Mouse (Mus musculus): ENCODE results near the gene Cyp26b1. TPM values are rescaled to one million over a fixed set of nuclear protein-coding genes. Genes with fewer than 3 reads are reported as not detected.

Cyp26b1 gene
- 0.46 and 0.50 TPM in 2 replicates for polyA plus RNA-seq (2015; fragmentation: Nextera tagmentation; extraction: Ambion mirVana)

- ATAC-seq = no peak
- no peaks in the 10 kb centered on the region for H3K36me3 ChIP-seq (ENCODE audit: control insufficient read depth, insufficient read depth)
- H3K4me1 ChIP-seq (replicated peaks; ENCODE audit: control insufficient read depth, insufficient read depth, low read length) = no peaks in the 10 kb centered on the region
- WGBS = 89% methylated on average over 10 of the region's 10 CpGs
- H3K4me3 ChIP-seq (ENCODE audit: low read depth, low read length) = no peak within 1 kb of the TSS
- H3K9me3 ChIP-seq (ENCODE audit: control insufficient read depth) = no peaks in the 10 kb centered on the region
- no peak within 1 kb of the TSS for H3K4me2 ChIP-seq (replicated peaks; ENCODE audit: low read depth)
- no peak within 1 kb of the TSS for H3K27ac ChIP-seq (ENCODE audit: low read depth, low read length)
- peaks cover 15% of the 10 kb centered on the region for H3K27me3 ChIP-seq (replicated peaks; ENCODE audit: control insufficient read depth, insufficient read depth, low read length)
- no peak within 1 kb of the TSS for H3K9ac ChIP-seq (ENCODE audit: low read depth, low read length)
- TF ChIP-seq CTCF (IDR thresholded peaks at IDR 0.05; ENCODE audit: low read depth) = no peak
These were observed at the start of gene Cyp26b1 for GRCm38 (mm10) chr6:84593693-84594092. Gene Cyp26b1 (minus strand): TSS chr6:84593908.

GRCm38 (mm10) chr6:84641062-84641431, 47.3 kb upstream of the Cyp26b1 start:
- no peak overlapping the region for H3K27ac ChIP-seq (ENCODE audit: low read depth, low read length)
- ATAC-seq = peak; percentile 36
- no peak overlapping the region for H3K4me3 ChIP-seq (ENCODE audit: low read depth, low read length)
- TF ChIP-seq CTCF (IDR thresholded peaks at IDR 0.05; ENCODE audit: low read depth) = no peak
- 27% methylated on average over 4 of the region's 4 CpGs for WGBS
- no peaks in the 10 kb centered on the region for H3K36me3 ChIP-seq (ENCODE audit: control insufficient read depth, insufficient read depth)
- no peaks in the 10 kb centered on the region for H3K9me3 ChIP-seq (ENCODE audit: control insufficient read depth)
- H3K9ac ChIP-seq (ENCODE audit: low read depth, low read length) = no peak overlapping the region
- peak overlapping the region; percentile 28; the same call in 1 of the 2 replicates for H3K4me2 ChIP-seq (replicated peaks; ENCODE audit: low read depth)
- H3K4me1 ChIP-seq (replicated peaks; ENCODE audit: control insufficient read depth, insufficient read depth, low read length) = peaks cover 26% of the 10 kb centered on the region
- no peaks in the 10 kb centered on the region for H3K27me3 ChIP-seq (replicated peaks; ENCODE audit: control insufficient read depth, insufficient read depth, low read length)

- peaks cover 26% of the 10 kb centered on the region for H3K4me1 ChIP-seq (replicated peaks; ENCODE audit: control insufficient read depth, insufficient read depth, low read length)
- H3K4me2 ChIP-seq (replicated peaks; ENCODE audit: low read depth) = peak overlapping the region; percentile 28; the same call in 1 of the 2 replicates
- peak; percentile 74 for ATAC-seq
- H3K27ac ChIP-seq (ENCODE audit: low read depth, low read length) = 0 out of 2 replicates have a peak overlapping the region, but pooled peaks have one; percentile 15
- H3K36me3 ChIP-seq (ENCODE audit: control insufficient read depth, insufficient read depth) = no peaks in the 10 kb centered on the region
- H3K9me3 ChIP-seq (ENCODE audit: control insufficient read depth) = no peaks in the 10 kb centered on the region
- no peaks in the 10 kb centered on the region for H3K27me3 ChIP-seq (replicated peaks; ENCODE audit: control insufficient read depth, insufficient read depth, low read length)
- no peak overlapping the region for H3K4me3 ChIP-seq (ENCODE audit: low read depth, low read length)
- TF ChIP-seq CTCF (IDR thresholded peaks at IDR 0.05; ENCODE audit: low read depth) = no peak
- WGBS = 13% methylated on average over 9 of the region's 9 CpGs
- H3K9ac ChIP-seq (ENCODE audit: low read depth, low read length) = no peak overlapping the region
These were observed 46.8 kb upstream of the Cyp26b1 start for GRCm38 (mm10) chr6:84640324-84641061.

GRCm38 (mm10) chr6:84638206-84638605, 44.5 kb upstream of the Cyp26b1 start:
- H3K9me3 ChIP-seq (ENCODE audit: control insufficient read depth) = no peaks in the 10 kb centered on the region
- H3K4me2 ChIP-seq (replicated peaks; ENCODE audit: low read depth) = no peak overlapping the region
- no peak overlapping the region for H3K9ac ChIP-seq (ENCODE audit: low read depth, low read length)
- H3K27me3 ChIP-seq (replicated peaks; ENCODE audit: control insufficient read depth, insufficient read depth, low read length) = no peaks in the 10 kb centered on the region
- peaks cover 26% of the 10 kb centered on the region for H3K4me1 ChIP-seq (replicated peaks; ENCODE audit: control insufficient read depth, insufficient read depth, low read length)
- no peak overlapping the region for H3K4me3 ChIP-seq (ENCODE audit: low read depth, low read length)
- no peak for ATAC-seq
- H3K27ac ChIP-seq (ENCODE audit: low read depth, low read length) = no peak overlapping the region
- TF ChIP-seq CTCF (IDR thresholded peaks at IDR 0.05; ENCODE audit: low read depth) = no peak
- no peaks in the 10 kb centered on the region for H3K36me3 ChIP-seq (ENCODE audit: control insufficient read depth, insufficient read depth)

- no peak overlapping the region for H3K4me3 ChIP-seq (ENCODE audit: low read depth, low read length)
- 88% methylated on average over 2 of the region's 2 CpGs for WGBS
- ATAC-seq = no peak
- H3K4me2 ChIP-seq (replicated peaks; ENCODE audit: low read depth) = no peak overlapping the region
- no peak overlapping the region for H3K9ac ChIP-seq (ENCODE audit: low read depth, low read length)
- H3K4me1 ChIP-seq (replicated peaks; ENCODE audit: control insufficient read depth, insufficient read depth, low read length) = no peaks in the 10 kb centered on the region
- H3K36me3 ChIP-seq (ENCODE audit: control insufficient read depth, insufficient read depth) = no peaks in the 10 kb centered on the region
- TF ChIP-seq CTCF (IDR thresholded peaks at IDR 0.05; ENCODE audit: low read depth) = no peak
- no peaks in the 10 kb centered on the region for H3K9me3 ChIP-seq (ENCODE audit: control insufficient read depth)
- H3K27me3 ChIP-seq (replicated peaks; ENCODE audit: control insufficient read depth, insufficient read depth, low read length) = no peaks in the 10 kb centered on the region
- H3K27ac ChIP-seq (ENCODE audit: low read depth, low read length) = no peak overlapping the region
These were observed 37.9 kb upstream of the Cyp26b1 start for GRCm38 (mm10) chr6:84631588-84631987.

DNA sequence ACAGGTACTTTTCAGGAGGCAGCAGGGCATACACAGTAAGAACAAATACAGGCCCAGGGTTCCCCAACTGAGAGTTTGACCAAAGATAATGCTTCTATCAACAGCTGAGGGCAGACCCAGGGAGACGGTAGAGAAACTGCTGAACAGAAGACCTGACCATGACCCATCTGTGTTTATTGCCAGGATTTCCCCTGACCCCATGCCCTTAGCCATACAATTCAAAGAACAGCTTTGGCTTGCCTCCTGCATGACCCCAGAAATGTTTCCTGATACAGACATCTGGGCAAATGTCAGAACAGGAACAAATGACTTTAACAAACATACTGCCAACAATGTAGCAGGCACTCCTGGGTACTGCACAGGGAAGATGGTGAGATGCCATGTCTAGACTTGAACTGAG, 36.6 kb upstream of the Cyp26b1 start:
- WGBS = 14% methylated on average over 1 of the region's 1 CpGs
- H3K9me3 ChIP-seq (ENCODE audit: control insufficient read depth) = no peaks in the 10 kb centered on the region
- no peak for ATAC-seq

More for the DNA sequence above, 36.6 kb upstream of the Cyp26b1 start:
- no peak overlapping the region for H3K4me2 ChIP-seq (replicated peaks; ENCODE audit: low read depth)
- no peaks in the 10 kb centered on the region for H3K36me3 ChIP-seq (ENCODE audit: control insufficient read depth, insufficient read depth)
- H3K4me1 ChIP-seq (replicated peaks; ENCODE audit: control insufficient read depth, insufficient read depth, low read length) = no peaks in the 10 kb centered on the region
- H3K27ac ChIP-seq (ENCODE audit: low read depth, low read length) = no peak overlapping the region
- TF ChIP-seq CTCF (IDR thresholded peaks at IDR 0.05; ENCODE audit: low read depth) = no peak
- H3K4me3 ChIP-seq (ENCODE audit: low read depth, low read length) = no peak overlapping the region
- H3K27me3 ChIP-seq (replicated peaks; ENCODE audit: control insufficient read depth, insufficient read depth, low read length) = no peaks in the 10 kb centered on the region
- no peak overlapping the region for H3K9ac ChIP-seq (ENCODE audit: low read depth, low read length)
